Mouse (Mus musculus) cerebellum, adult 2 months (tissue): ENCODE results near the gene Troap.

ENCODE experiments used
- CTCF ChIP-seq: fragments of 200-500 bp; IDR thresholded peaks from 2 replicates; pipeline ENCODE4 v1.5.1; 2011; ENCODE audit warnings: low read depth, mild to moderate bottlenecking, control low read depth, low read length, moderate library complexity, borderline replicate concordance; ENCODE audit not compliant: insufficient read depth
- POLR2A ChIP-seq: fragments of 200-500 bp; IDR thresholded peaks from 2 replicates; pipeline ENCODE4 v1.6.1; 2011; ENCODE audit warnings: low read length, control low read depth, borderline replicate concordance; ENCODE audit not compliant: insufficient read depth

GRCm38 (mm10) chr15:99112843-99113395, 38.5 kb downstream of the Troap start:
- TF ChIP-seq CTCF (no peak), POLR2A (no peak)
